Mouse (Mus musculus) 416B (cell line): ENCODE results near the gene L3mbtl1.
A peak's percentile ranks its signal among the peaks of the same experiment; 100 is the strongest.

Source experiments
- DNase-seq: peaks from one replicate; pipeline ENCODE4 v3.0.0; 2011; ENCODE audit warnings: low read depth

L3mbtl1 gene

GRCm38 (mm10) chr2:162993881-162994616 lies 50.8 kb downstream of the L3mbtl1 start:
- DNase-seq, result no peak

DNA sequence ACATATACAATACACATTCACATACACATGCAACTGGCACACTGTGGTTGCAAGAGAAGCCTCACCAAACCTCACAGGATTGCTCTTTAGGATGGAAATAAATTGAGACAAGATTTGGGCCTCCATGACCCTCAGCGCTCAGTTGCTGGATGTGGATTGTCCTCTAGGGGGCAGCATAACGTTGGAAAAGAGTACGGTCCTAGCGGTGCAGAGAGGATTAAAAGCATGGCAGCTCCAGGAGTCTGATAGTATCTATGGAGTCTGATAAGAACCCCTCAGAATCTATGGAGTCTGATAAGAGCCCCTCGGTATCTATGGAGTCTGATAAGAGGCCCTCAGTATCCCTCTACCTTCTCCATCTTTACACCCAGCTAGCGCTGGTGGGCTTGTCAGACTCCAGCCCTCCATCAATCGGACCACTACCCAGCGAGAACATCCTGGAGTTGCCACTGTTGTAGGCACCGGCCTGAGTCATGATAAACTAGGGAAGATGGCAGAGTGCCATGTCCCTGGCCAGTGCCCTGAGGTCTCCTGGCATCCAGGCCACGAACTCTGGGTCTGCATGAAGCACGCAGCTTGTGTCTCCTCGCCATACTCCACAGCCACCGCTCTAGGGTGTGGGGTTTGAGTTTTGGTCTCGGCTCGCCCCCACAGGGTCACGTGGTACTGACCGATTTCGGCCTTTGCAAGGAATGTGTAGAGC lies 55.4 kb downstream of the L3mbtl1 start:
- DNase-seq, result peak; percentile 70

GRCm38 (mm10) chr2:162999744-163000143 lies 56.5 kb downstream of the L3mbtl1 start:
- peak; percentile 59 for DNase-seq

GRCm38 (mm10) chr2:163001071-163001470 lies 57.8 kb downstream of the L3mbtl1 start:
- DNase-seq, result no peak

DNA sequence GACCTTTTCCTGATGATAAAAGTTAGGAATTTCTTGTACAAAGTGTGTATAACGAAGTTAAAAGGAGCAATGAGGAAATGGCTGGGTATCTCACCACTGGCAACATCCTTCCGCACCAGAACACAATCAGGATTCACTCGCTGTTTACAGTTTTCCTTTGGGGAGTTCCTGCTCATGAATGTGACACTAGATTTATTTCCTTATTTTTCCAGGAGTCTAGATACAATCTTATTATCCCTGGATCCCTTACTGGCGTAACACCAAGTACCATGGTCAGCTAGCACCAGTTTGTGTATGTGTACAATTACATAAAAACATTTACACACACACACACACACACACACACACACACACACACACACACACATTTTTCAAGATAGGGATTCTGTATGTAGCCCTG lies 64.0 kb downstream of the L3mbtl1 start:
- no peak for DNase-seq

DNA sequence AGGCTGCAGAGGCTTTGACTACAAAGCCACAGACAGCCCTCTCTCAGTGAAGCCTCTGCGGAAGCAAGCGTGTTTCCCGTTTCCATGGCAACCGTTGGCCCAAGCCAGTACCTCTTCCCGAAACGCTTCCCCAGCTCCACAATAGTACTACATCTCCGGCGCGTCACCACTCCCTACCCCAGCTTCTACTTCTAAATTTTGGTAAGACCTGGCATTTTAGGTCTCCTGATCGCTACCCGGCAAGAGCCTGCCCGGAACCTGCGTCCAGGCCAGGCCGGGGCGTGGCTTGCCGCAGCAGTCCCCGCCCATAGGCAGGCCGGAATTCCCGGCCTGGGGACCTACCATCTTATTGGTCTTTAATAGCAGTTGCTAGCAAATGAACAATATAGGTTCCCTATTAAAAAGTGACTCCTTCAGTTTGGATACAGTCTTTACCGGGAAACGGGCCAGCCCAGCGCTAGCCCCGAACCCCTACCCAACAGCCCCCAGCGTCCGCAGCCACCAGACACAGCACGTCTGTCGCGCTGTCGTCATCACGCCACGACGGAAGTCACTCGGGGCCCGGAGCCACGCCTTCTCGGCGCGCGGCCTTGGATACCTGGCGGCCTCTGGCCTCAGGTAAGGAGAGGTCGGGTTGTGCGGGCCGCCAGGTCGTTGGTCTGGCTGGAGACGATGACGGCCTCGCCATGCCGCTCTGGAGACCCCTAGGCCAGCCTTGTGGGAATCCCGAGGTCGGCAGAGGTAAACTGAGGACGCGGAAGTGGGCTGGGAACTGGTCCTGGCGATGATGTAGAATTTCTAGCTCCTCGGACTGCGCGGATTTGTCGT lies 73.9 kb downstream of the L3mbtl1 start, which contains the start of gene Ift52:
Gene Ift52, plus strand, starts transcription at position 439 of the 828 bp plus-strand sequence.
- peak; percentile 89 for DNase-seq
